15 mouse cellular contexts compared by ENCODE assay signal in genomic region chr3:94610581-94610980, GRCm38 (mm10). TPM values are rescaled to one million over a fixed set of nuclear protein-coding genes. Genes with fewer than 3 reads are reported as not detected.
DNase-seq lines count a peak whose midpoint lies in the region; ATAC-seq and TF ChIP-seq lines count a peak whose summit lies in the region.
"Had no signal": no experiment of that assay in that cellular context is flagged by ENCODE, and none has a peak within 500 bp of the region (broad histone marks: within the 10 kb centered on the region; RNA-seq: fewer than 3 reads in every experiment).

No protein-coding gene starts in this region.

- H3K4me3 ChIP-seq in kidney, postnatal 0 days (replicated peaks; ENCODE audit: low read depth, low read length): no peak overlapping the region
- no peak overlapping the region for H3K4me3 ChIP-seq in limb, embryonic 14.5 days (replicated peaks; ENCODE audit: low read length)
- no peak overlapping the region for H3K4me3 ChIP-seq in hindbrain, embryonic 10.5 days
- H3K4me3 ChIP-seq: midbrain, embryonic 15.5 days had no signal

- no peak overlapping the region for H3K27ac ChIP-seq in kidney, postnatal 0 days
- H3K27ac ChIP-seq in limb, embryonic 14.5 days (replicated peaks; ENCODE audit: low read depth, low read length): peak overlapping the region; percentile 34; the same call in 1 of the 2 replicates
- H3K27ac ChIP-seq in hindbrain, embryonic 10.5 days: no peak overlapping the region
- H3K27ac ChIP-seq: midbrain, embryonic 15.5 days had no signal

- TF ChIP-seq POLR2A in brain, embryonic 14.5 days (IDR thresholded peaks at IDR 0.05; ENCODE audit: borderline replicate concordance, extremely low read depth, insufficient read depth, insufficient read length, poor library complexity, severe bottlenecking): no peak
- TF ChIP-seq POLR2A in limb, embryonic 14.5 days (IDR thresholded peaks at IDR 0.05; ENCODE audit: borderline replicate concordance, extremely low read depth, insufficient read depth, insufficient read length): no peak

- TF ChIP-seq CTCF in kidney, postnatal 0 days (IDR thresholded peaks at IDR 0.05; ENCODE audit: low read depth): no peak
- no peak for TF ChIP-seq CTCF in brain, embryonic 14.5 days (IDR thresholded peaks at IDR 0.05; ENCODE audit: borderline replicate concordance, extremely low read depth, insufficient read depth, insufficient read length)

- WGBS in kidney, postnatal 0 days: 65% methylated on average over 2 of the region's 2 CpGs
- WGBS in limb, embryonic 14.5 days: 69% methylated on average over 2 of the region's 2 CpGs
- 85% methylated on average over 2 of the region's 2 CpGs for WGBS in hindbrain, embryonic 10.5 days

- H3K4me1 ChIP-seq in kidney, postnatal 0 days (replicated peaks; ENCODE audit: insufficient read depth, low read length): no peaks in the 10 kb centered on the region; the same call in 1 of the 2 replicates
- H3K4me1 ChIP-seq in limb, embryonic 14.5 days (ENCODE audit: control insufficient read depth, insufficient read depth, low read length): peaks cover 12% of the 10 kb centered on the region
- peaks cover 14% of the 10 kb centered on the region for H3K4me1 ChIP-seq in hindbrain, embryonic 10.5 days (replicated peaks)
- H3K4me1 ChIP-seq: midbrain, embryonic 15.5 days had no signal

- no peak overlapping the region for H3K9ac ChIP-seq in kidney, postnatal 0 days (ENCODE audit: low read depth, low read length)
- no peak overlapping the region for H3K9ac ChIP-seq in limb, embryonic 14.5 days (ENCODE audit: low read depth, low read length, severe bottlenecking)
- H3K9ac ChIP-seq: midbrain, embryonic 15.5 days had no signal

- no peak for ATAC-seq in kidney, postnatal 0 days (replicated peaks; ENCODE audit: low FRiP score, low read depth)
- ATAC-seq in limb, embryonic 14.5 days (ENCODE audit: low FRiP score, low read depth): no peak
- ATAC-seq in megakaryocyte-erythroid progenitor cell, adult 5-6 weeks (replicated peaks; ENCODE audit: low FRiP score, low TSS enrichment, poor library complexity, severe bottlenecking): no peak
- ATAC-seq: midbrain, embryonic 15.5 days had no signal

- no peaks in the 10 kb centered on the region for H3K9me3 ChIP-seq in kidney, postnatal 0 days (replicated peaks; ENCODE audit: low read length)
- no peaks in the 10 kb centered on the region for H3K9me3 ChIP-seq in limb, embryonic 14.5 days (ENCODE audit: control insufficient read depth, low read length)
- no peaks in the 10 kb centered on the region for H3K9me3 ChIP-seq in hindbrain, embryonic 10.5 days
- H3K9me3 ChIP-seq: midbrain, embryonic 15.5 days had no signal

- no peak overlapping the region for H3K4me2 ChIP-seq in kidney, postnatal 0 days (ENCODE audit: low read length)
- H3K4me2 ChIP-seq in limb, embryonic 14.5 days (replicated peaks; ENCODE audit: low read depth, low read length, severe bottlenecking): no peak overlapping the region
- H3K4me2 ChIP-seq: midbrain, embryonic 15.5 days had no signal

- peak; percentile 14 to 19 for DNase-seq in cerebellum, adult 18-20 months
- no peak for DNase-seq in cerebellum, postnatal 4 days (ENCODE audit: low spot score in 2 of 2)
- DNase-seq in kidney, postnatal 0 days (ENCODE audit: low spot score): peak; percentile 21
- DNase-seq in kidney, postnatal 25 days: no peak
- peak; percentile 35 for DNase-seq in brain, embryonic 14.5 days (ENCODE audit: low read depth)
- peak; percentile 40 for DNase-seq in limb, embryonic 14.5 days (ENCODE audit: low spot score)
- DNase-seq in hindbrain, embryonic 10.5 days (ENCODE audit: low spot score): no peak
- DNase-seq: lung, adult 2 months had no signal

- H3K36me3 ChIP-seq in kidney, postnatal 0 days (ENCODE audit: insufficient read depth, low read length): no peaks in the 10 kb centered on the region
- H3K36me3 ChIP-seq in limb, embryonic 14.5 days (ENCODE audit: control insufficient read depth, insufficient read depth, low read length): no peaks in the 10 kb centered on the region
- no peaks in the 10 kb centered on the region for H3K36me3 ChIP-seq in hindbrain, embryonic 10.5 days
- H3K36me3 ChIP-seq: midbrain, embryonic 15.5 days had no signal

- no peaks in the 10 kb centered on the region for H3K27me3 ChIP-seq in kidney, postnatal 0 days (ENCODE audit: insufficient read depth, low read length)
- H3K27me3 ChIP-seq in limb, embryonic 14.5 days (ENCODE audit: control insufficient read depth, insufficient read depth, low read length): no peaks in the 10 kb centered on the region
- H3K27me3 ChIP-seq in hindbrain, embryonic 10.5 days (ENCODE audit: insufficient read depth, poor library complexity, severe bottlenecking): no peaks in the 10 kb centered on the region
- H3K27me3 ChIP-seq: midbrain, embryonic 15.5 days had no signal

RNA-seq across cellular contexts. Expression of gene Snx27, which starts 28.1 kb away (rescaled TPM):
- 33.4 and 39.1 TPM in 2 replicates for polyA plus RNA-seq in kidney, postnatal 0 days (2015; fragmentation: Nextera tagmentation; extraction: Ambion mirVana)
- 34.0 and 45.1 TPM in 2 replicates for polyA plus RNA-seq in brain, embryonic 14.5 days (2012; rRNA removed)
- 22.5 and 24.3 TPM in 2 replicates for polyA plus RNA-seq in limb, embryonic 14.5 days (2012; rRNA removed)
- polyA plus RNA-seq in limb, embryonic 14.5 days (2014; fragmentation: Nextera tagmentation; extraction: Ambion mirVana): 37.2 and 43.0 TPM in 2 replicates
- 24.2 and 45.2 TPM in 2 replicates for total RNA-seq in megakaryocyte-erythroid progenitor cell, adult 5-6 weeks (2014; fragmentation: Nextera tagmentation)
- total RNA-seq in megakaryocyte-erythroid progenitor cell, adult 5-6 weeks (2017): 30.2 and 30.5 TPM in 2 replicates
- polyA plus RNA-seq in hindbrain, embryonic 10.5 days (2016; fragmentation: Nextera tagmentation; extraction: Ambion mirVana): 43.0 and 45.5 TPM in 2 replicates

RNA-seq across cellular contexts. Expression of gene Gm10972, which starts 32.3 kb away (rescaled TPM):
- polyA plus RNA-seq in kidney, postnatal 0 days (2015; fragmentation: Nextera tagmentation; extraction: Ambion mirVana): not detected in 2 replicates
- polyA plus RNA-seq in brain, embryonic 14.5 days (2012; rRNA removed): not detected in 2 replicates
- not detected in 2 replicates for polyA plus RNA-seq in limb, embryonic 14.5 days (2012; rRNA removed)
- polyA plus RNA-seq in limb, embryonic 14.5 days (2014; fragmentation: Nextera tagmentation; extraction: Ambion mirVana): not detected in 2 replicates
- not detected in 2 replicates for total RNA-seq in megakaryocyte-erythroid progenitor cell, adult 5-6 weeks (2014; fragmentation: Nextera tagmentation)
- total RNA-seq in megakaryocyte-erythroid progenitor cell, adult 5-6 weeks (2017): not detected in 2 replicates
- not detected in 2 replicates for polyA plus RNA-seq in hindbrain, embryonic 10.5 days (2016; fragmentation: Nextera tagmentation; extraction: Ambion mirVana)
- total RNA-seq: granulocyte monocyte progenitor cell, adult 5-6 weeks; left cerebral cortex, adult 8-10 months had no signal
- polyA plus RNA-seq: C2C12; cortical plate, adult 2 months; intestine, embryonic 14.5 days; lung, adult 2 months; midbrain, embryonic 15.5 days had no signal

RNA-seq across cellular contexts. Expression of gene Tuft1, which starts 48.1 kb away (rescaled TPM):
- polyA plus RNA-seq in kidney, postnatal 0 days (2015; fragmentation: Nextera tagmentation; extraction: Ambion mirVana): 9.1 and 9.2 TPM in 2 replicates
- 4.5 and 4.7 TPM in 2 replicates for polyA plus RNA-seq in brain, embryonic 14.5 days (2012; rRNA removed)
- polyA plus RNA-seq in limb, embryonic 14.5 days (2012; rRNA removed): 9.8 and 11.9 TPM in 2 replicates
- 16.6 and 19.1 TPM in 2 replicates for polyA plus RNA-seq in limb, embryonic 14.5 days (2014; fragmentation: Nextera tagmentation; extraction: Ambion mirVana)
- total RNA-seq in megakaryocyte-erythroid progenitor cell, adult 5-6 weeks (2014; fragmentation: Nextera tagmentation): 6.6 and 6.7 TPM in 2 replicates
- 7.4 and 10.4 TPM in 2 replicates for total RNA-seq in megakaryocyte-erythroid progenitor cell, adult 5-6 weeks (2017)
- polyA plus RNA-seq in hindbrain, embryonic 10.5 days (2016; fragmentation: Nextera tagmentation; extraction: Ambion mirVana): 3.5 and 3.7 TPM in 2 replicates

Comparison
In these comparisons a context has a peak if more than half of its experiments do, and no peak if none do; other contexts are left out.
1. DNase-seq: peak in cerebellum, adult 18-20 months (2 of 2), kidney, postnatal 0 days (single experiment), brain, embryonic 14.5 days (single experiment) and limb, embryonic 14.5 days (single experiment); none in cerebellum, postnatal 4 days (0 of 2), kidney, postnatal 25 days (0 of 2) and hindbrain, embryonic 10.5 days (single experiment).